Mouse (Mus musculus) thymus, adult 2 months (tissue): ENCODE data around the gene Slc25a31. TPM values are rescaled to one million over a fixed set of nuclear protein-coding genes. Genes with fewer than 3 reads are reported as not detected.

ENCODE experiments used
- DNase-seq: peaks from one replicate; pipeline ENCODE4 v3.0.0; 2021
- H3K27ac ChIP-seq: fragments of 200-500 bp; 2 replicates; pipeline ENCODE4 v1.5.1; 2012; ENCODE audit warnings: low read length, control low read depth; ENCODE audit not compliant: control insufficient read depth, insufficient read depth
- H3K27me3 ChIP-seq: fragments of 200-500 bp; 2 replicates; pipeline ENCODE4 v1.6.1; 2012; ENCODE audit warnings: mild to moderate bottlenecking, low read length, moderate library complexity, mixed read lengths; ENCODE audit not compliant: control insufficient read depth, insufficient read depth
- H3K36me3 ChIP-seq: fragments of 200-500 bp; 2 replicates; pipeline ENCODE4 v1.6.1; 2012; ENCODE audit warnings: mild to moderate bottlenecking, low read length, moderate library complexity; ENCODE audit not compliant: control insufficient read depth, insufficient read depth
- H3K4me1 ChIP-seq: fragments of 200-500 bp; replicated peaks from 2 replicates; pipeline ENCODE4 v1.6.1; 2012; ENCODE audit warnings: low read length; ENCODE audit not compliant: control insufficient read depth, insufficient read depth
- H3K4me3 ChIP-seq: fragments of 200-500 bp; 2 replicates; pipeline ENCODE4 v1.5.1; 2012; ENCODE audit warnings: mild to moderate bottlenecking, low read length, control low read depth, moderate library complexity; ENCODE audit not compliant: control insufficient read depth, insufficient read depth
- CTCF ChIP-seq: fragments of 200-500 bp; IDR thresholded peaks from 2 replicates; pipeline ENCODE4 v1.5.1; 2012; ENCODE audit warnings: mild to moderate bottlenecking, control low read depth, low read length, moderate library complexity, borderline replicate concordance; ENCODE audit not compliant: control insufficient read depth, poor library complexity, insufficient read depth; ENCODE audit errors: extremely low read depth
- POLR2A ChIP-seq: fragments of 200-500 bp; IDR thresholded peaks from 2 replicates; pipeline ENCODE4 v1.6.1; 2012; ENCODE audit warnings: mild to moderate bottlenecking, low read length, control low read depth, moderate library complexity; ENCODE audit not compliant: control insufficient read depth, poor library complexity, insufficient read depth; ENCODE audit errors: extremely low read depth
- WGBS: fragments of 180-500 bp; shearing (Covaris S2); methylation state at CpG from one replicate; pipeline ENCODE4 v1.1.7; 2018; 5-methylcytosine and 5-hydroxymethylcytosine counted together
- polyA plus RNA-seq: library from polyadenylated mRNA; depleted of rRNA; stranded (reverse); fragments of >200 nt; gene quantifications from 2 replicates; pipeline ENCODE4 v1.2.3, GENCODE M21; 2012; rRNA removed

Slc25a31 gene
- polyA plus RNA-seq, 1 experiment = 0.16 TPM

DNA sequence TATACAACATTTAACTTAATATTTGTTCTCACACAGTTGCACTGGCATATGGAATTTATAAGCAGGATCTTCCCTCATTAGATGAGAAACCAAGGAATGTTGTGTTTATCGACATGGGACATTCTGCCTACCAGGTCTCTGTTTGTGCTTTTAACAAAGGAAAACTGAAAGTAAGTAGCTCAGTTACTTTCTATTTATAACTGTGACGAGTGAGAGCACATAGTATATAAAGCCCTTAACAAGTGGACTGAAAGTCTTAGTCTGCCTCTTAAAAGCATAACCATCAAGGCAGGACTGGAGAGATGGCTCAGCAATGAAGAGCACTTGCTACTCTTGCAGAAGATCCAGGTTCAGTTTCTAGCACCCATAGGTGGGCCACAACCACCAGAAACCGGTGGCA is 52.1 kb downstream of the Slc25a31 start:
- H3K27me3 ChIP-seq = no peaks in the 10 kb centered on the region
- no peaks in the 10 kb centered on the region for H3K4me1 ChIP-seq
- 72% methylated on average over 3 of the region's 3 CpGs for WGBS
- peaks cover 37% of the 10 kb centered on the region for H3K36me3 ChIP-seq
- no peak overlapping the region for H3K4me3 ChIP-seq
- TF ChIP-seq POLR2A = no peak
- no peak for TF ChIP-seq CTCF
- no peak for DNase-seq
- no peak overlapping the region for H3K27ac ChIP-seq

DNA sequence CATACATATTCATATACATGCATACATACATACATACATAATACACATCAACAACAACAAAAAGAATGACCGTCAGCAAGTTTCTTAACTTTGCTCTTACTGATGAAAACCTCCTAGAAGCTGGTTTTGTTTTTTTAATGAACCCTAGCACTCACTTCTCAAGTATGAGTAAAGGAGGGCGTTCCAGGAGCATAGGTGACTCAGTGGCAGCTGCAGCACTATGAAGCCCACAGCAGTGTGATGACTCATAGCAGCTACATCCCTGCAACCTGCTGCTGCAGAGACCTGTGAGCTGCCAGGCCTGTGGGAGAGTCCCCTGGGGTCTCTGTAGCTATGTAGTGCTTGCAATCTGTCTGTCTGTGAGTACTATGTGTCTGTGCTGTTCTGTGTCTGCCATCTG is 52.7 kb downstream of the Slc25a31 start:
- peaks cover 35% of the 10 kb centered on the region for H3K36me3 ChIP-seq
- WGBS = 98% methylated on average over 2 of the region's 2 CpGs
- no peak overlapping the region for H3K27ac ChIP-seq
- no peak for TF ChIP-seq POLR2A
- no peak for TF ChIP-seq CTCF
- H3K4me1 ChIP-seq = no peaks in the 10 kb centered on the region
- no peaks in the 10 kb centered on the region for H3K27me3 ChIP-seq
- no peak overlapping the region for H3K4me3 ChIP-seq
- DNase-seq = no peak

Other genes with a start within 250 kb of the Slc25a31 start
- gene Intu, start 177.6 kb upstream of the Slc25a31 start, polyA plus RNA-seq = 2.1 TPM in 2 replicates
- gene Hspa4l, start 35.6 kb downstream of the Slc25a31 start, polyA plus RNA-seq = 23.5 and 27.8 TPM in 2 replicates
- gene Plk4, start 91.2 kb downstream of the Slc25a31 start, polyA plus RNA-seq = 15.8 and 19.5 TPM in 2 replicates
- gene Mfsd8, start 138.0 kb downstream of the Slc25a31 start, polyA plus RNA-seq = 7.5 and 8.3 TPM in 2 replicates
- 4.8 and 6.4 TPM in 2 replicates for gene Abhd18, start 138.1 kb downstream of the Slc25a31 start, polyA plus RNA-seq
- 0.04 TPM in 1 of 2 replicates, not detected in the other for gene 1700034I23Rik, start 193.7 kb downstream of the Slc25a31 start, polyA plus RNA-seq
- 4.8 and 5.0 TPM in 2 replicates for gene Larp1b, start 241.0 kb downstream of the Slc25a31 start, polyA plus RNA-seq